In genomic region chr6:24105681-24106080, GRCm38 (mm10) we compare ENCODE assay signal across 14 mouse cellular contexts.
DNase-seq lines count a peak whose midpoint lies in the region; ATAC-seq and TF ChIP-seq lines count a peak whose summit lies in the region.
"Had no signal": no experiment of that assay in that cellular context is flagged by ENCODE, and none has a peak within 500 bp of the region (broad histone marks: within the 10 kb centered on the region; RNA-seq: fewer than 3 reads in every experiment).

No protein-coding gene starts in this region.

- no peaks in the 10 kb centered on the region for H3K27me3 ChIP-seq in cerebellum, adult 2 months (ENCODE audit: control insufficient read depth, insufficient read depth, low read length)
- H3K27me3 ChIP-seq in forebrain, embryonic 14.5 days (replicated peaks; ENCODE audit: control insufficient read depth, insufficient read depth, low read length) = no peaks in the 10 kb centered on the region
- H3K27me3 ChIP-seq in midbrain, embryonic 13.5 days = no peaks in the 10 kb centered on the region
- H3K27me3 ChIP-seq: embryonic facial prominence, embryonic 13.5 days; stomach, embryonic 15.5 days had no signal

- WGBS in cerebellum, adult 2 months = 35% methylated on average over 5 of the region's 5 CpGs
- 8% methylated on average over 5 of the region's 5 CpGs for WGBS in forebrain, embryonic 14.5 days
- WGBS in midbrain, embryonic 13.5 days = 6% methylated on average over 5 of the region's 5 CpGs

- TF ChIP-seq CTCF in cerebellum, adult 2 months (IDR thresholded peaks at IDR 0.05; ENCODE audit: borderline replicate concordance, insufficient read depth, low read depth, low read length) = no peak

- DNase-seq in cerebellum, adult 18-20 months = peak; percentile 29 to 50
- no peak for DNase-seq in cerebellum, adult 9-10 months
- DNase-seq in cerebellum, adult 2 months = peak in 1 of 2 experiments; percentile 55
- peak; percentile 58 for DNase-seq in forebrain, embryonic 14.5 days (ENCODE audit: low spot score)
- no peak for DNase-seq in spleen, postnatal 14 days (ENCODE audit: low spot score in 2 of 2)
- DNase-seq in lung, adult 18-20 months = no peak
- DNase-seq: adrenal gland, postnatal 10 days; gastrocnemius, postnatal 14 days; heart, postnatal 10 days; kidney, postnatal 14 days had no signal

- H3K36me3 ChIP-seq in forebrain, embryonic 14.5 days (ENCODE audit: control insufficient read depth, insufficient read depth, low read length) = no peaks in the 10 kb centered on the region
- H3K36me3 ChIP-seq in midbrain, embryonic 13.5 days = no peaks in the 10 kb centered on the region
- H3K36me3 ChIP-seq: embryonic facial prominence, embryonic 13.5 days; stomach, embryonic 15.5 days had no signal

- peak; percentile 82 for ATAC-seq in forebrain, embryonic 14.5 days
- peak; percentile 83 for ATAC-seq in midbrain, embryonic 13.5 days
- no peak for ATAC-seq in megakaryocyte-erythroid progenitor cell, adult 5-6 weeks (replicated peaks; ENCODE audit: low FRiP score, low TSS enrichment, poor library complexity, severe bottlenecking)

- no peak overlapping the region for H3K4me3 ChIP-seq in cerebellum, adult 2 months (replicated peaks; ENCODE audit: insufficient read depth, low read depth, low read length)
- no peak overlapping the region for H3K4me3 ChIP-seq in forebrain, embryonic 14.5 days (ENCODE audit: low read depth, low read length)
- H3K4me3 ChIP-seq in midbrain, embryonic 13.5 days (replicated peaks) = no peak overlapping the region
- H3K4me3 ChIP-seq: embryonic facial prominence, embryonic 13.5 days; stomach, embryonic 15.5 days had no signal

- H3K4me1 ChIP-seq in cerebellum, adult 2 months (ENCODE audit: control insufficient read depth, insufficient read depth, low read length) = peaks cover 10% of the 10 kb centered on the region; the same call in 1 of the 2 replicates
- H3K4me1 ChIP-seq in forebrain, embryonic 14.5 days (ENCODE audit: control insufficient read depth, insufficient read depth, low read length) = peaks cover 5% of the 10 kb centered on the region; the same call in 1 of the 2 replicates
- peaks cover 11% of the 10 kb centered on the region for H3K4me1 ChIP-seq in midbrain, embryonic 13.5 days (replicated peaks)
- H3K4me1 ChIP-seq: embryonic facial prominence, embryonic 13.5 days; stomach, embryonic 15.5 days had no signal

- no peak overlapping the region for H3K9ac ChIP-seq in forebrain, embryonic 14.5 days (ENCODE audit: low read length)
- no peak overlapping the region for H3K9ac ChIP-seq in midbrain, embryonic 13.5 days (replicated peaks)
- H3K9ac ChIP-seq: embryonic facial prominence, embryonic 13.5 days; stomach, embryonic 15.5 days had no signal

- peak overlapping the region; percentile 90 for H3K27ac ChIP-seq in cerebellum, adult 2 months (ENCODE audit: insufficient read depth, low read length)
- H3K27ac ChIP-seq in forebrain, embryonic 14.5 days (ENCODE audit: low read depth, low read length) = no peak overlapping the region
- no peak overlapping the region for H3K27ac ChIP-seq in midbrain, embryonic 13.5 days
- H3K27ac ChIP-seq: embryonic facial prominence, embryonic 13.5 days; stomach, embryonic 15.5 days had no signal

- TF ChIP-seq POLR2A in cerebellum, adult 2 months (IDR thresholded peaks at IDR 0.05; ENCODE audit: borderline replicate concordance, insufficient read depth, low read length) = no peak

- no peaks in the 10 kb centered on the region for H3K9me3 ChIP-seq in forebrain, embryonic 14.5 days (replicated peaks; ENCODE audit: control insufficient read depth, low read length)
- H3K9me3 ChIP-seq in midbrain, embryonic 13.5 days = no peaks in the 10 kb centered on the region
- H3K9me3 ChIP-seq: stomach, embryonic 15.5 days had no signal

- no peak overlapping the region for H3K4me2 ChIP-seq in forebrain, embryonic 14.5 days (ENCODE audit: low read length)
- no peak overlapping the region for H3K4me2 ChIP-seq in midbrain, embryonic 13.5 days (replicated peaks)
- H3K4me2 ChIP-seq: embryonic facial prominence, embryonic 13.5 days; stomach, embryonic 15.5 days had no signal

Comparison
In these comparisons a context has a peak if more than half of its experiments do, and no peak if none do; other contexts are left out.
1. DNase-seq: peak in cerebellum, adult 18-20 months (2 of 2) and forebrain, embryonic 14.5 days (single experiment); none in cerebellum, adult 9-10 months (single experiment), spleen, postnatal 14 days (0 of 2) and lung, adult 18-20 months (0 of 2).